ENCODE assay signal across 13 mouse cellular contexts in genomic region chr11:14182020-14182419, GRCm38 (mm10).
DNase-seq lines count a peak whose midpoint lies in the region; ATAC-seq lines count a peak whose summit lies in the region.
"Had no signal": no experiment of that assay in that cellular context is flagged by ENCODE, and none has a peak within 500 bp of the region (broad histone marks: within the 10 kb centered on the region; RNA-seq: fewer than 3 reads in every experiment).

No protein-coding gene starts in this region.

- no peaks in the 10 kb centered on the region for H3K36me3 ChIP-seq in hindbrain, embryonic 13.5 days
- H3K36me3 ChIP-seq in neural tube, embryonic 14.5 days (ENCODE audit: control insufficient read depth, insufficient read depth, low read length), result no peaks in the 10 kb centered on the region
- H3K36me3 ChIP-seq: heart, embryonic 15.5 days; limb, embryonic 12.5 days had no signal

- no peak overlapping the region for H3K4me3 ChIP-seq in hindbrain, embryonic 13.5 days
- H3K4me3 ChIP-seq in neural tube, embryonic 14.5 days (ENCODE audit: low read depth, low read length), result no peak overlapping the region
- H3K4me3 ChIP-seq: heart, embryonic 15.5 days; limb, embryonic 12.5 days had no signal

- H3K4me1 ChIP-seq in hindbrain, embryonic 13.5 days (replicated peaks), result peaks cover 9% of the 10 kb centered on the region
- H3K4me1 ChIP-seq in neural tube, embryonic 14.5 days (ENCODE audit: control insufficient read depth, insufficient read depth, low read length), result no peaks in the 10 kb centered on the region
- H3K4me1 ChIP-seq: heart, embryonic 15.5 days; limb, embryonic 12.5 days had no signal

- peak overlapping the region; percentile 80 for H3K27ac ChIP-seq in hindbrain, embryonic 13.5 days
- no peak overlapping the region for H3K27ac ChIP-seq in neural tube, embryonic 14.5 days (ENCODE audit: low read depth, low read length)
- H3K27ac ChIP-seq: heart, embryonic 15.5 days; limb, embryonic 12.5 days; macrophage had no signal

- H3K9ac ChIP-seq in hindbrain, embryonic 13.5 days, result no peak overlapping the region
- no peak overlapping the region for H3K9ac ChIP-seq in neural tube, embryonic 14.5 days (replicated peaks; ENCODE audit: low read depth, low read length)
- H3K9ac ChIP-seq: heart, embryonic 15.5 days; limb, embryonic 12.5 days had no signal

- peak; percentile 3 for DNase-seq in left cerebral cortex, adult 11 months (ENCODE audit: low spot score)
- DNase-seq in left cerebral cortex, adult 9 months (ENCODE audit: low spot score in 2 of 2), result no peak
- DNase-seq in embryo, embryonic 10 days (ENCODE audit: low spot score), result peak; percentile 63
- DNase-seq in thymus, postnatal 4 days, result no peak
- no peak for DNase-seq in thymus, postnatal 25 days
- no peak for DNase-seq in right cerebral cortex, postnatal 25 days
- DNase-seq: kidney, postnatal 10 days; thymus, adult 18-20 months had no signal

- WGBS in hindbrain, embryonic 13.5 days, result 0% methylated on average over 1 of the region's 1 CpGs
- WGBS in neural tube, embryonic 14.5 days, result 6% methylated on average over 1 of the region's 1 CpGs

- no peaks in the 10 kb centered on the region for H3K9me3 ChIP-seq in hindbrain, embryonic 13.5 days
- no peaks in the 10 kb centered on the region for H3K9me3 ChIP-seq in neural tube, embryonic 14.5 days (ENCODE audit: control insufficient read depth, low read length)
- H3K9me3 ChIP-seq: heart, embryonic 15.5 days; limb, embryonic 12.5 days had no signal

- peaks cover 9% of the 10 kb centered on the region; the same call in 1 of the 2 replicates for H3K27me3 ChIP-seq in hindbrain, embryonic 13.5 days
- H3K27me3 ChIP-seq in neural tube, embryonic 14.5 days (ENCODE audit: control insufficient read depth, insufficient read depth, low read length), result no peaks in the 10 kb centered on the region
- H3K27me3 ChIP-seq: heart, embryonic 15.5 days; limb, embryonic 12.5 days had no signal

- peak; percentile 93 for ATAC-seq in hindbrain, embryonic 13.5 days (ENCODE audit: low FRiP score)
- peak; percentile 92 for ATAC-seq in neural tube, embryonic 14.5 days (ENCODE audit: low read depth)

- no peak overlapping the region for H3K4me2 ChIP-seq in hindbrain, embryonic 13.5 days
- H3K4me2 ChIP-seq in neural tube, embryonic 14.5 days (ENCODE audit: low read depth, low read length), result no peak overlapping the region
- H3K4me2 ChIP-seq: heart, embryonic 15.5 days; limb, embryonic 12.5 days had no signal

Comparison
In these comparisons a context has a peak if more than half of its experiments do, and no peak if none do; other contexts are left out.
1. DNase-seq: peak in left cerebral cortex, adult 11 months (single experiment) and embryo, embryonic 10 days (single experiment); none in left cerebral cortex, adult 9 months (0 of 2), thymus, postnatal 4 days (single experiment), thymus, postnatal 25 days (single experiment) and right cerebral cortex, postnatal 25 days (single experiment).